Mouse (Mus musculus): ENCODE data around the gene Myh1. TPM values are rescaled to one million over a fixed set of nuclear protein-coding genes. Genes with fewer than 3 reads are reported as not detected.

Myh1 gene
- polyA plus RNA-seq, 1 experiment from 2014 or later = 0.17 TPM

GRCm38 (mm10) chr11:67241051-67241450 lies 41.2 kb downstream of the Myh1 start:
- H3K9me3 ChIP-seq (ENCODE audit: control insufficient read depth, low read depth, low read length) = no peaks in the 10 kb centered on the region
- ATAC-seq (ENCODE audit: insufficient number of reproducible peaks, insufficient read depth, low FRiP score, low read depth) = no peak
- H3K4me1 ChIP-seq (ENCODE audit: control insufficient read depth, insufficient read depth, low read length) = no peaks in the 10 kb centered on the region
- H3K27ac ChIP-seq (ENCODE audit: low read length) = no peak overlapping the region
- no peak overlapping the region for H3K4me3 ChIP-seq (ENCODE audit: low read depth, low read length)
- no peak overlapping the region for H3K9ac ChIP-seq (replicated peaks; ENCODE audit: low read depth, low read length)
- H3K27me3 ChIP-seq (ENCODE audit: control insufficient read depth, insufficient read depth, low read length) = no peaks in the 10 kb centered on the region
- WGBS = 71% methylated on average over 6 of the region's 6 CpGs
- no peaks in the 10 kb centered on the region for H3K36me3 ChIP-seq (ENCODE audit: control insufficient read depth, insufficient read depth, low read length)
- H3K4me2 ChIP-seq (replicated peaks; ENCODE audit: low read depth, low read length) = no peak overlapping the region

- Histone ChIP-seq H3K4me2 (replicated peaks; ENCODE audit: low read depth, low read length) (no peak overlapping the region), H3K9ac (replicated peaks; ENCODE audit: low read depth, low read length) (no peak overlapping the region), H3K36me3 (ENCODE audit: control insufficient read depth, insufficient read depth, low read length) (no peaks in the 10 kb centered on the region), H3K9me3 (ENCODE audit: control insufficient read depth, low read depth, low read length) (no peaks in the 10 kb centered on the region), H3K4me3 (ENCODE audit: low read depth, low read length) (no peak overlapping the region), H3K27ac (ENCODE audit: low read length) (no peak overlapping the region), H3K4me1 (ENCODE audit: control insufficient read depth, insufficient read depth, low read length) (no peaks in the 10 kb centered on the region), H3K27me3 (ENCODE audit: control insufficient read depth, insufficient read depth, low read length) (no peaks in the 10 kb centered on the region)
- no peak for ATAC-seq (ENCODE audit: insufficient number of reproducible peaks, insufficient read depth, low FRiP score, low read depth)
- WGBS = 85% methylated on average over 4 of the region's 4 CpGs
These were observed 53.8 kb downstream of the Myh1 start for GRCm38 (mm10) chr11:67253691-67254090.

GRCm38 (mm10) chr11:67257048-67257447 lies 57.2 kb downstream of the Myh1 start:
- no peaks in the 10 kb centered on the region for H3K36me3 ChIP-seq (ENCODE audit: control insufficient read depth, insufficient read depth, low read length)
- H3K4me2 ChIP-seq (replicated peaks; ENCODE audit: low read depth, low read length) = no peak overlapping the region
- no peaks in the 10 kb centered on the region for H3K4me1 ChIP-seq (ENCODE audit: control insufficient read depth, insufficient read depth, low read length)
- H3K9me3 ChIP-seq (ENCODE audit: control insufficient read depth, low read depth, low read length) = no peaks in the 10 kb centered on the region
- H3K27ac ChIP-seq (ENCODE audit: low read length) = no peak overlapping the region
- no peak for ATAC-seq (ENCODE audit: insufficient number of reproducible peaks, insufficient read depth, low FRiP score, low read depth)
- H3K4me3 ChIP-seq (ENCODE audit: low read depth, low read length) = no peak overlapping the region
- no peaks in the 10 kb centered on the region for H3K27me3 ChIP-seq (ENCODE audit: control insufficient read depth, insufficient read depth, low read length)
- H3K9ac ChIP-seq (replicated peaks; ENCODE audit: low read depth, low read length) = no peak overlapping the region
- WGBS = 83% methylated on average over 7 of the region's 7 CpGs

- H3K4me2 ChIP-seq (replicated peaks; ENCODE audit: low read depth, low read length) = no peak overlapping the region
- 85% methylated on average over 6 of the region's 6 CpGs for WGBS
- no peaks in the 10 kb centered on the region for H3K9me3 ChIP-seq (ENCODE audit: control insufficient read depth, low read depth, low read length)
- ATAC-seq (ENCODE audit: insufficient number of reproducible peaks, insufficient read depth, low FRiP score, low read depth) = no peak
- no peak overlapping the region for H3K9ac ChIP-seq (replicated peaks; ENCODE audit: low read depth, low read length)
- H3K27me3 ChIP-seq (ENCODE audit: control insufficient read depth, insufficient read depth, low read length) = no peaks in the 10 kb centered on the region
- no peaks in the 10 kb centered on the region for H3K4me1 ChIP-seq (ENCODE audit: control insufficient read depth, insufficient read depth, low read length)
- no peak overlapping the region for H3K27ac ChIP-seq (ENCODE audit: low read length)
- no peak overlapping the region for H3K4me3 ChIP-seq (ENCODE audit: low read depth, low read length)
- H3K36me3 ChIP-seq (ENCODE audit: control insufficient read depth, insufficient read depth, low read length) = no peaks in the 10 kb centered on the region
These were observed 61.1 kb downstream of the Myh1 start for GRCm38 (mm10) chr11:67260956-67261355.

Other genes starting within 250 kb of the Myh1 start
- gene Tmem238l, start 243.4 kb upstream of the Myh1 start, polyA plus RNA-seq (2014; fragmentation: Nextera tagmentation; extraction: Ambion mirVana) = 0.45 and 0.55 TPM in 2 replicates
- gene Tmem220, start 174.9 kb upstream of the Myh1 start, polyA plus RNA-seq (2014; fragmentation: Nextera tagmentation; extraction: Ambion mirVana) = 1.6 and 2.2 TPM in 2 replicates
- 30.6 and 31.7 TPM in 2 replicates for gene Adprm, start 147.5 kb upstream of the Myh1 start, polyA plus RNA-seq (2014; fragmentation: Nextera tagmentation; extraction: Ambion mirVana)
- gene Sco1, start 147.4 kb upstream of the Myh1 start, polyA plus RNA-seq (2014; fragmentation: Nextera tagmentation; extraction: Ambion mirVana) = 16.5 and 16.7 TPM in 2 replicates
- 0.20 TPM in 1 of 2 replicates, not detected in the other for gene Myh3, start 121.8 kb upstream of the Myh1 start, polyA plus RNA-seq (2014; fragmentation: Nextera tagmentation; extraction: Ambion mirVana)
- not detected in 2 replicates for gene Myh2, start 29.0 kb upstream of the Myh1 start, polyA plus RNA-seq (2014; fragmentation: Nextera tagmentation; extraction: Ambion mirVana)
- 0.04 TPM in 1 of 2 replicates, not detected in the other for gene Myh4, start 38.0 kb downstream of the Myh1 start, polyA plus RNA-seq (2014; fragmentation: Nextera tagmentation; extraction: Ambion mirVana)
- 0.38 and 0.70 TPM in 2 replicates for gene Myh8, start 77.1 kb downstream of the Myh1 start, polyA plus RNA-seq (2014; fragmentation: Nextera tagmentation; extraction: Ambion mirVana)
- gene Myh13, start 121.6 kb downstream of the Myh1 start, polyA plus RNA-seq (2014; fragmentation: Nextera tagmentation; extraction: Ambion mirVana) = 0.27 TPM in 1 of 2 replicates, not detected in the other